Mouse (Mus musculus): ENCODE data around the gene Rictor.
A peak's percentile ranks its signal among the peaks of the same experiment; 100 is the strongest.
"Not testable (repeated sequence)": the region's sequence is repeated elsewhere in the genome, so short reads cannot be mapped to it uniquely, and the experiment has no call there.

The Rictor gene

DNA sequence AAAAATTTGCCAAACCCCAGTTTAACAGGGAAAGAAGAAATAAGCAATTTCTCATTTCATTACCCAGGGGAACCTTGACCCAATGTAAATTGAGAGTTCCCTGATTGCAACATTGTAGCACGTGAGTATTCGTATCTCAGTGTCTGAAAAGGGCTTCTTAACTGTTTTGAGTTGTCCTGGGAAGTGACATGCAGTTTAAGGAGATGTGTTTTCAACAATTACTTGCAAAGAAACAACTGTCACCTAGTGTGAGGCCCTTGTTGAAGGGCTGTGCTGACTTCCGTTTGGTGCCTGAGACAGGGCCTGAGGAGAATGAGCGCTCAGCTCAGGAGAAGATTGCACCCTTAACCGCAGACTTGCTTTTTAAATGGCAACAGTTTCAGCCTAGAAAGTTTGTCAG is 24.9 kb downstream of the Rictor start:
- no peak for DNase-seq (ENCODE audit: low read depth, low spot score)

DNA sequence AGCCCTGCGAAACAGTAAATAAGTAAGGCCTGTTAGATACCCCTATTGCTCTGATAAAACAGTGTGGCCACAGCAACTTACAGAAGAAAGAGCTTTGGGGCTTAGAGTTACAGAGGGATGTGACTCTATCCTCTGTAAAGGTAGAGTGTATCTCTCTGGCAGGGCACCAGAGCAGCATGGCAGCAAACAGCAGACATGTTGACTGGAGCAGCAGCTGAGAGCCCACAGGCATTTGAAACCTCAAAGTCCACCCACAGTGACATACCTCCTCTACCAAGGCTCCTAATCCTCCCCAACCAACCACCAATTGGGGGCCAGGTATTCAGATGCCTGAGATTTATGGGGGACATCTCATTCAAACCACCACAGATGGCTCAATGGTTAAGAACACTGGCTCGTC is 31.0 kb downstream of the Rictor start:
- no peak for DNase-seq (ENCODE audit: low read depth, low spot score)

DNA sequence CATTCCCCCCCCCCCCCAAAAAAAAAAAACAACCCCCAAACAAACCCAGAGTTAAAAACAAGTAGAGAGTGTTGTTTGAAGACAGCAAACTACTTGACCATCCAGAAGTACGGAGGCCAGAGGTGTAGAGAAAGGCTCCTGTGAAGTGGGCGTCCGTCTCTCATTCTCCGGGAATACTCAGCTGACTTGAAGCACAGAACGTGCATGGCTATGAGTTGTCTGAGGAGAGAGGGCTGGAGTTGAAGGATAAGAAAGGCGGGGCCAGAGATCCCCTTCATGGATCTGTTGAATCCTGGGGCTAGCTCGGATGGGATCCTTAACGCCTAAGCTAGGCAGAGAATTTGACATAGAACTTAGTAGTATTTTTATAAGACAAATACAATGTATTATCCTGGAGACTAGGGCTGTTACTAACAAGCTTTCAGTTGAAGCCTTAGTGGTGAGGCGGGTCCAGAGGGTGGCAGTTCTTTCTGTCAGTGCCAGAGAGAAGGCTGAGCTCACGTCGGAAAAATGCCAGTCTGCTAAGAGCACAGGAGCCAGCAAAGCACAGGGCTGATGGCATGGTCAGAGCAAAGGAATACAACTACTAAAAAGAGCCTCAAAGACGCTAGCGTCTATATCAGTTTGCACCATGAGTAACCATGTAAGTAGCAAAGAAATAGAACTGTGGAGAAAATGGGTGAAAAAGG is 34.3 kb downstream of the Rictor start:
- DNase-seq (ENCODE audit: low read depth, low spot score): peak; percentile 35

DNA sequence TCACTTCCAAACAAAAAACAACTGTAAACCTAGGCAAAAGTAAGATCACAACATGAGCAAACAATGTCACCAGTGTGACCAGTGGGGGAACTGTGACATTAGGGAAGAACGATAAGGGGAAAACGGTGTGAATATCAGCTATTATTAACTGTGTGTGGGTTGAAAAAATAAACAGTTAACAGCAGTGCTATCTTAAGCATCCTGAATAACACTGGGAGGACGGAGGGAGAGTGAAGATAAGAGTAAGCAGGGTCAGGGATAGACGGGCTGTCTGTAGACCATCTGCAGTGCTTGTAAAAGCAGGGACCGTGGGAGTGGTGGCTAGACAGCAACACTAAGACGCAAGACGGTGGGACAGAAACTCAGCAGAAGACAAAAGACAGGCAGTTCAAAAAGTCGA is 35.5 kb downstream of the Rictor start:
- no peak for DNase-seq (ENCODE audit: low read depth, low spot score)

DNA sequence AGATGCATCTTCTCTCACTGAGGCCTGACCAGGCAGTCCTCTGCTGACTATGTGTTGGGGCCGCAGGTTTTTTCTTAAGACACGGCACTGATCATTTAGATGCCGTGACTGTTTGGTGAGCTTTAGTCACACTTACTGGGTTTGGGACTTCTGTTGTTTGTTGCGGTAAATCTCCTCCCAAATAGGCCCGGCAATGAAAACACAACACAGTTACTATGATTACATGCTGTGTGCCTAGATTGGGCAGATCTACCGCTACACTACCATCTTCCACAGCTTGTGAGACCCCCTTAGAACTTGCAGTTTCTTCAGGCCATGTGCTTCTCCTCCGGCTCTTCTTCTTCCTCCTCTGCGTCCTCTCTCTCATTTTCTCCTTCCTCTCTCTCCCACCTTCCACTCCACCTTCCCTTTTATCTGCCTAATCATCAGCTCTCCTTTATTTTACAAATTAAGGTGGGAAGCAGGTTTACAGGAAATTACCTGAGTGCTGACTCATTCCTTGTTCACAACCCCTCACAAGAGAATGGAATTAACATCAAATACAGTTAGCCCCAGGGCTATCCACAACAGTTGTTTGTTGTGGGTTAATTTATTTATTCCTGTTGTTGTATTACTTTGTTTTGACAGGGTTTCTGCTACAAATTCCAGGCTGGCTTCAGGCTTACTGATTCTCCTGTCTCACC is 38.3 kb downstream of the Rictor start:
- DNase-seq (ENCODE audit: low read depth, low spot score): peak; percentile 56

DNA sequence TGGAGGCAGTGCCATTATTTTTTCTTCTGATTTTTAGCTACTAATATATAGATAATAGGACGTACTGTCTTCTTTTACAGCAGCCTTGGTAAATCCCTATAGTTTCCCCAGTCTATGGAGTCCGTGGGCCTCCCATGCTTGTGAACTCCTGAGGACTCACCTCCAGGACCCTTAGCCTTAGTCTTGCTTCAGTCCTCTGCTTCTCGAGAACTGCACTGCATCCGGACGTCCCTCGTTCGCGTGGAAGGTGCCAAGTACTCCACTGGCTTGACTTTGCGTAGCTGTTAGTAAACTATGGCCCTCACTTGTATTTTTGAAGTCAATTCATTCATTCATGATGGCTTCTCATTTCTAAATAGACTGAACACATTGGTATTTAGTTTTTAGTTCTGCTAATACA is 38.8 kb downstream of the Rictor start:
- DNase-seq (ENCODE audit: low read depth, low spot score): peak; percentile 51

DNA sequence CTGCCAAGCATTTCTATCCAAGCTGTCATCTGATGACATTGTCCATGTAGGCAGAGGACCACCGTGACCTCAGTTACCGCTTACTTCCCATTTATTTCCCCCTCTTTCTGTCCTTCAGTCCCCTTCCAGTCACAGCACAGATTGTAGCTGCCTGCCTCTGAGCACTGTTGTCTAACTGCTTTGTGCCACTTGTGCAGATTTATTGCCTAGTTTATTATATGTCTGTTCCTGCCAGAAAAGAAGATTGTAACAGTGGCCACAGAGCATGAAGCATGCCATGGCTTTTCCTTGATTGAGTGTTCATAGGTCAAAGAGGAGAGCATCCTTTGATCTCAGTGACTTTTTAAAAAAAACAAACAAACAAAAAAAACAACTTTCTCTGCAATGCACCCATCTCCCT is 46.2 kb downstream of the Rictor start:
- DNase-seq (ENCODE audit: low read depth, low spot score): no peak

DNA sequence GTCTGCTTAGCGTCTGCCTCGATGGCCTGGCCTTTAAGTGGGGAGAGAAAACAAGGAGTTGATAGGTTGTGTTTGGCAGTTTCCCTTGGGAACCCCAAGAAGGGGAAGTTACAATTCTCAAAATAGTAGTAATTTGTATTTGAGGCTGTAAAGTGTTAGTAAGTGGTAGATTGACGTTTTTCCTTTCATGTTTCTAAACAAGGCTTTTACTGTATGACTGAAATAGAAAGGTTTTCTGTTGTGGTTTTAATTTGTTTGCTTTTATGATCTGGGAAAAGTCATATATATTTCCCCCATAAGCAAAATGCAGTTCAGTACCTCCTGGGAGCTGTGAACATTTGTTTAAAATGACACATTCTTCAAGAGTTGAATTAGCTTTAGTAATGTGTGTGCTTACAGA is 64.1 kb downstream of the Rictor start:
- no peak for DNase-seq (ENCODE audit: low read depth, low spot score)

DNA sequence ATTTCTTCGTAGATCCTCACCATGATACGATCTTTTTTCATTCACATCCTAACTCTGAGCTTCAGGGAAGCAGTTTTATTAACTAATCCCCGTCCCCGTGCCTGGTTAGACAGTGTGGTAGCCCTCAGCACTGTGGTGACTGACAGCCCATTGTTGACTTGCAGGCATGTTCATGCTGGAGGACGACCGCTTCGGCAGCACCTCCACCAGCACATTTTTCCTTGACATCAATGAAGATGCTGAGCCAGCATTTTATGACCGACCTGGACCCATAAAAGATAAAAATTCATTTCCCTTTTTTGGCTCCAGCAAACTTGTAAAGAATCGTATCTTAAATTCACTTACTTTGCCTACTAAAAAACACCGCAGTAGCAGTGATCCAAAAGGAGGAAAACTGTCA is 78.0 kb downstream of the Rictor start:
- no peak for DNase-seq (ENCODE audit: low read depth, low spot score)

DNA sequence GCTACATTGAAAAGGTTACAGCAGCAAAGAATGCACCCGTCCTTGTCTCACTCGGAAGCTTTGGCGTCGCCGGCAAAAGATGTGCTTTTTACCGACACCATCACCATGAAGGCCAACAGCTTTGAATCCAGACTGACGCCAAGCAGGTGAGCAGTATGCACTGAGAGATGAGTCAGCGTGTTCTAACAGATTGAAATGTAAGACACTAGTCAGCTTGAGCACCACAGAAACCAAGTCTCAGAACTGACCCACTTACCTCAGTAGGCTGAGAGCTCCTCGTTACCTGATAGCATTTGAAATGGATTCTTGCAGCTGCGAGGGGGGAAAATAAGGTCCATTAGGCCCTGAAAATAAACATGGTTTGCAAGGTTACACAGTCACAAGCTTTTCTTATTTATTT is 79.1 kb downstream of the Rictor start:
- DNase-seq (ENCODE audit: low read depth, low spot score): no peak

DNA sequence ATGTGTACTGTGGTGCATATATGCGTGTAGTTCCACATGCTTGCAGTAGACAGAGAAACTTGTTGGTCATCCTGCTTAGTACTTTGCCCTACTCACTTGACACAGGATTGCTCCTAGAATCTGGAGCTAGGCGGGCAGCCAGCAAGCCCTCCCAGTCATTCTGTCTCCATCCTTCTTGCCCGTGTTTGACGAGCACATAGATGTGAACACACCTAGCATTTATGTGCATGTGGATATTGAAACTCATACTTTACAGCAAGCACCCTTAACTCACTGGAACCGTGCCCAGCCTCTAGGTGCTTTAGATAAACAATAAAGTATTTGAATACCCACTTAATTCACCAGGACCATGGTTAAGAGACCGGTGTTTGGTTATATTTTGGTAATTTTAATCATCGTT is 81.8 kb downstream of the Rictor start:
- no peak for DNase-seq (ENCODE audit: low read depth, low spot score)

DNA sequence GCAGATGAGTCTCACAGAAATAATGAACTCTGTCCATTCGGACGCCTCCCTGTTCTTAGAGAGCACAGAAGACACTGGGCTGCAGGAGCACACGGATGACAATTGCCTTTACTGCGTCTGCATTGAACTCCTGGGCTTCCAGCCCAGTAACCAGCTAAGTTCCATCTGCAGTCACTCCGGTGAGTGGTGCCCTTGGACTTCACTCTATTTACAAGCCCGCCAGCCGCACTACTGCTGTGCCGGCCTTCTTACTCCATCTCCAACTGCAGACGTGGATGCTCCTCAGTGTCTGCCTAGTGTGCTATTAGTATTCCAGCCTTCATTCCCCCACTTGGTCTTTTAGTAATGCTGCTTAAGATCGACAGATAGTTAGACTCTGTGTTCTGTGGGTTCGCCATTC is 83.5 kb downstream of the Rictor start:
- no peak for DNase-seq (ENCODE audit: low read depth, low spot score)

DNA sequence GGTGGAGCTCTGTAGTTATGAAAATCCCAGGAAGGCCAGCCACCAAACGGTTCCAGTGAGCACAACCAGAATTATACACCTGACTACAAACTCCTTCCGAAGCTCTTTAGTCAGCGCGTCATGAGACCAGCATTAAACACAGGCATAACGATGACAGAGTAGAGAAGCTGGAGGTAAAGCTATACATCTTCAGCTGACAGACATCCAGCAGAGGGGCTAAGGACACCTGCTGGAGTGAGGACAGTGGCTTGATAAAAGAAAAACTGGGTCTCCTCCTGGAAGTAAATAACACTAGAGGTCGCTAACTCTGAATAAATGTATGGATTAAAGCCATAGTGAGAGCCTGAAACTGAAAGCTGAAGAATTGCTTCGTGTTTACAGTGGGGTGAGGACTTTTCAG is 84.7 kb downstream of the Rictor start:
- no peak for DNase-seq (ENCODE audit: low read depth, low spot score)

DNA sequence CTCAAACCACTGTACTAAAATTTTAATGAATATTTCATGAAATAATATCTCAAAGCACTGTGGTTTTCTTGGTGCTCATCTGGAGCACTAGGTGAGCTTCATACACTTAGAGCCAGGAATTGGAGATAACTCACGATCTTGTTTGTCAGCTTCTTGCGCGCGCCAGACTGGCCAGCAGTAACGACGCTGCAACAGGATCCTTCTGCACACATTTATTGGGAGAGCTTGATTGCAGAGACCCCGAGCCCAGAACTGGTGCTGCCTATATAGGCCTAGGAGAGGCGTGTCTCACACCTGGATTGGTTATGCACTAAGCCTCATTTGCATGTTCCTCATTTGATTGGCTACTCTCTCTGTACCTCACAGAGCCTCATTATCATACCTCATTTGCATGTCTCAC is 93.0 kb downstream of the Rictor start:
- DNase-seq (ENCODE audit: low read depth, low spot score): not testable (repeated sequence)

DNA sequence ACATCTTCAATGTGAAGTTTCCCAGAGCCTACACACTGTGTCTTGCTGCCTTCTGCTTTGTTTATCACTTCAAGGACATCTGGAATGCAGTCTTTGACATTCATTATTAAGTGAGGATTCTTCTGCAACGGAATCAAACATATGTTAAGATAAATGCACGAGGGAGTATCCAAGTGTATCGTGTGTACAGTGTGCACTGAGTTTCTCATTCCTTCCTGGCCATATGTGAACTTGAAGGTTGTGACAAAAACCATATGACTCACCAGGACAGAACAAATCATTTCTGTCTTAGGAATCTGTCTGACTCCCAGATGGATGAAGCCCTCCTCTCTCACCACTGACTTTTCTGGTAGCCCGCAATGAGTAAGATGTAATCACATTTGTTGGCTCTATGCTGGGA is 107.6 kb downstream of the Rictor start:
- no peak for DNase-seq (ENCODE audit: low read depth, low spot score)

DNA sequence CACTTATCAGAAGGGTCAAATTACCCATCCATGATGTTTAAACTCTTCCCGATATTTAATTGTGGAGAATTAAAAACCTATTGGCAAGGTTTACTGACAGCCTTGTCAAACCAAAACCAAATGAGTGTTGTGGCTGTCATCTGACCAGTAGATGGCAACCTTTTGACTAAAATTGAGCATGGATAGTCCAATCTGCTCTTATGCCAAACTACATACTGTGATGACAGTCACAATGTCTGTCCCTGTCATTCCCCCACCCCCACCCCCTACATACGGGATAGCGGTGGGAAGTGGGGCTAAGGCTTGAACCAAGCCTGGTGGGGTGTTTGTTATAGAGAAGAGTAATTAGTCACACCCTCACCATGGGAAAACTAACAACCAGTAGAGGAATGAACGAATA is 132.0 kb downstream of the Rictor start:
- DNase-seq (ENCODE audit: low read depth, low spot score): peak; percentile 48

DNA sequence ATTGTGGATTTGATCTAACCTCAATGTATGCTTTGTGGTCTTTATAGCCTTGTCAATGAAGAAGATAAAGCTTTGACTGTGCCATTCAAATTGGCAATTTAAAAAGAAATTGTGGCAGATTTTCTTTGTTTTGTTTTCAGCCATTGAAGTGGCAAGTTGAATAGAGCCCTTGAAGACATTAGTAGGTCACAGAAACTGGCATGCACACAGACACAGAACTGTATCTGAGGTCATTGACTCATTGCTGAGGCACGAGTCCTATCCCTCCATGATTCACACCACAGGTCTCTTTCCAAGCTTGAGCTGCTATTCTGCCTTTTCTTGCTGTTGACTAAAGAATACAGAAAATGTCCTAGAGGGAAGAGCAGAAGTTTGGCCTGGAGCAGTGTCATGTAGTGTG is 141.7 kb downstream of the Rictor start:
- no peak for DNase-seq (ENCODE audit: low read depth, low spot score)
